Mouse (Mus musculus): ENCODE results near the gene Polr3g. TPM values are rescaled to one million over a fixed set of nuclear protein-coding genes. Genes with fewer than 3 reads are reported as not detected.
"Not testable (repeated sequence)": the region's sequence is repeated elsewhere in the genome, so short reads cannot be mapped to it uniquely, and the experiment has no call there.

Gene Polr3g
- polyA plus RNA-seq, 1 experiment from 2014 or later = 15.2 TPM

DNA sequence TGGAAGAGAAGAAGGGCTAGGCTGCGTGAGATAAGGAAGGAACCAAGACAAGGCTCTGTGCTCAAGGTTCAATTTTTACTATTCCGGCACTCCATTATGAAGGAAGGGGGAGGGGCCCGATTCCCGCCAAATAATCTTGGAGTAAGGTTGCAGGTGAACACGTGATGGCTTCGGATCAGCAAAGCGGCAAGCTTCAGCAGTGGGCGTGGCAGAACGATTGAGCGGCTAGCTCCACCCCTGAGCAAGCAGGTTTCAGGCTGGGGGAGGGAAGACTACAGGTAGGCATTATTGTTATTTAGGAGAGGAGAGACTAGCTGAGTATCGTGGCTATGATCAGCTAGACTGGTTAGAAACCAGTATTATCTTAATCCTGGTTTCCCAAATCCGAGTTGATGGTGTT lies 17.3 kb upstream of the Polr3g start:
- not testable (repeated sequence) for H3K27me3 ChIP-seq; H3K9ac ChIP-seq; H3K4me2 ChIP-seq; H3K27ac ChIP-seq; H3K9me3 ChIP-seq (replicated peaks); H3K4me3 ChIP-seq; H3K4me1 ChIP-seq (replicated peaks); ATAC-seq (replicated peaks; ENCODE audit: insufficient number of reproducible peaks, insufficient read depth, low FRiP score, low read depth); H3K36me3 ChIP-seq
- WGBS = 58% methylated on average over 12 of the region's 12 CpGs

DNA sequence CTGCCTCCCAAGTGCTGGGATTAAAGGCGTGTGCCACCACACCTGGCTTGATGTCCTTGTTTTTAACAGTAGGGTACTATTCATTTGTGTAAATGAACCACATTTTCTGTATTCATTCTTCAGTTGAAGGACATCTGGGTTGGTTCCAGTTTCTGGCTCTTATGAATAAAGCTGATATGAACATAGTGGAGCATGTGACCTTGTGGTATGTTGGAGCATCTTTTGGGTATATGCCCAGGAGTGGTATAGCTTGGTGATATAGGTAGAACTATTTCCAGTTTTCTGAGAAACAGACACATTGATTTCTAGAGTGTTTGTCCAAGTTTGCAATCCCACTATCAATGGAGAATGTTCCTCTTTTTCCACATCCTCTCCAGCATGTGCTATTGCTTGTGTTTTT lies 3.1 kb upstream of the Polr3g start:
- no peak overlapping the region for H3K4me2 ChIP-seq
- no peaks in the 10 kb centered on the region for H3K36me3 ChIP-seq
- H3K9me3 ChIP-seq (replicated peaks) = no peaks in the 10 kb centered on the region
- H3K4me1 ChIP-seq (replicated peaks) = peaks cover 18% of the 10 kb centered on the region
- 88% methylated on average over 1 of the region's 1 CpGs for WGBS
- no peak overlapping the region for H3K4me3 ChIP-seq
- no peak for ATAC-seq (replicated peaks; ENCODE audit: insufficient number of reproducible peaks, insufficient read depth, low FRiP score, low read depth)
- no peak overlapping the region for H3K27ac ChIP-seq
- no peaks in the 10 kb centered on the region for H3K27me3 ChIP-seq
- H3K9ac ChIP-seq = no peak overlapping the region

DNA sequence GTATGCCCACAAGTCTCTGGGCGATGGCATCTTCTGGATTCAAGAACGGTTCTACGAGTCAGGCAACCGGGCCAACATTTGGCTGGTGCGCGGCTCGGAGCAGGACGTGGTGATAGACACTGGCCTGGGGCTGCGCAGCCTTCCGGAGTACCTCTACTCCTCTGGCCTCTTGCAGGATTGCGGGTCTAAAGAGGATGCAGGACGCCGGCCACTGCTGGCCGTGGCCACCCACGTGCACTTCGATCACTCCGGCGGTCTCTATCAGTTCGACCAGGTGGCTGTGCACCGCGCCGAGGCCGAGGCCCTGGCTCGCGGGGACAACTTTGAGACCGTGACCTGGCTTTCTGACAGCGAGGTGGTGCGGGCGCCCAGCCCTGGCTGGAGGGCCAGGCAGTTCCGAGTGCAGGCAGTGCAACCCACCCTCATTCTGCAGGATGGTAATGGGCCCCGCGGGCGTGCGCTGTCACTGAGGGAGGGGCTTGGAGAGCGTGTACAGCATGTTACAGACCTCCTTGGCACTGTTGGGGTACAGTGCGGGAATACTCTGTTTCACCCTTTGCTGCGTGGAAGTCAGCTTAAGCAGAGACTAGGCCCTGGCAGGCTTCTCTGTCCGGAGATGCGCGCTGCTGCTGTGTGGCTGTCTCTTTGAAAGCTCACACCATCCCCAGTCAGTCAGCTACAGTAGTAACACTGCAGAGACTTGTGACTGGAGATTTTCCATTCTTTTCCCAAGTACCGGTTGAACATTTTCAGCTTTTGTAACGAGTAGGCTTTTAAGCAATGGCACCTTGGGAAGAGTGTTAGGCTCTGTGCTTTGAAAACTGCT lies 946 bp upstream of the Polr3g start:
- Histone ChIP-seq H3K9me3 (replicated peaks) (no peaks in the 10 kb centered on the region), H3K36me3 (no peaks in the 10 kb centered on the region), H3K27ac (peak overlapping the region; percentile 93), H3K4me2 (peak overlapping the region; percentile 99), H3K4me3 (peak overlapping the region; percentile 85), H3K9ac (peak overlapping the region; percentile 80), H3K4me1 (replicated peaks) (peaks cover 19% of the 10 kb centered on the region), H3K27me3 (no peaks in the 10 kb centered on the region)
- peak; percentile 4 for ATAC-seq (replicated peaks; ENCODE audit: insufficient number of reproducible peaks, insufficient read depth, low FRiP score, low read depth)
- 1% methylated on average over 42 of the region's 42 CpGs for WGBS

DNA sequence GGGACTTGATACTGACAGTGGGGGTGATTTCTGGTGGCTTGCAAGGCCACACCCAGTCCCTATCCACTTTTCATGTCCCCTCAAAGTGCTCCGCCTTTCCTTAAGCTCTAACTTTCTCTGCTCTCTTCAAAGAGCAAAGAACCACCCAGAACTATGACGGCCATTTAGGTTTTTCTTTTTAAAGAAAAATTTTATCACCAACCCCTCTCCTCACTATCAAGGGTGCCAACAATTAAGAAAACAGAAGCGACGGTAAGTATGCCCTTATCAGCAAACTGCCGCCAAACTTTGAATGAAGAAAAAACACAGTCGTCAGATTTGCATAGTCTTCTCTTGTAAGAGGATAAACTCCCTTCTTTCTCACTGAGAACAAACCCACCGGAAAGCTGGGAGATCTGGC lies 547 bp downstream of the Polr3g start:
- Histone ChIP-seq H3K9me3 (replicated peaks) (no peaks in the 10 kb centered on the region), H3K4me1 (replicated peaks) (peaks cover 19% of the 10 kb centered on the region), H3K36me3 (no peaks in the 10 kb centered on the region), H3K4me3 (peak overlapping the region; percentile 85), H3K27ac (peak overlapping the region; percentile 93), H3K9ac (peak overlapping the region; percentile 80), H3K4me2 (peak overlapping the region; percentile 99), H3K27me3 (no peaks in the 10 kb centered on the region)
- ATAC-seq (replicated peaks; ENCODE audit: insufficient number of reproducible peaks, insufficient read depth, low FRiP score, low read depth) = no peak
- WGBS = under 1% methylated on average over 7 of the region's 7 CpGs

DNA sequence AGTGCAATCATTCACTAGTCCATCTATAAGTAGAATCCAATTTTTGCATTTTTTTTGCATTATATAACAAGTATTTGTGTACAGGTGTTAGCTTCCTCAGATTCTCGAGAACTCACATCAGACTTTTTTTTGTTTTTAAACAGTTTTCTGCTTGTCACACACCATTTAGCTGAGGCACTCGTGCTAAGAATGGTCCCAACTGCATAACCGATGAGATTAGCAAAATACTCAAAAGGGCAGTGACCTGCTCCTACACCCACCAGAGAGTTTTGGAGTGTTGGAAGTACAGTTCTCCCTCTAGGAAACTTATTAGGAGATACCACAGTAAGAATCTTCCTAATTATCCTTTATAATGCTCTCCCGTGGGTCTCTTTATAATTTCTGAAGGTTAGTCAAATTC lies 1.0 kb downstream of the Polr3g start:
- H3K36me3 ChIP-seq = no peaks in the 10 kb centered on the region
- no peaks in the 10 kb centered on the region for H3K27me3 ChIP-seq
- peak overlapping the region; percentile 99 for H3K4me2 ChIP-seq
- H3K9ac ChIP-seq = peak overlapping the region; percentile 80; the same call in 1 of the 2 replicates
- H3K9me3 ChIP-seq (replicated peaks) = no peaks in the 10 kb centered on the region
- peak overlapping the region; percentile 85 for H3K4me3 ChIP-seq
- 33% methylated on average over 4 of the region's 4 CpGs for WGBS
- no peak for ATAC-seq (replicated peaks; ENCODE audit: insufficient number of reproducible peaks, insufficient read depth, low FRiP score, low read depth)
- H3K27ac ChIP-seq = no peak overlapping the region
- H3K4me1 ChIP-seq (replicated peaks) = peaks cover 19% of the 10 kb centered on the region

DNA sequence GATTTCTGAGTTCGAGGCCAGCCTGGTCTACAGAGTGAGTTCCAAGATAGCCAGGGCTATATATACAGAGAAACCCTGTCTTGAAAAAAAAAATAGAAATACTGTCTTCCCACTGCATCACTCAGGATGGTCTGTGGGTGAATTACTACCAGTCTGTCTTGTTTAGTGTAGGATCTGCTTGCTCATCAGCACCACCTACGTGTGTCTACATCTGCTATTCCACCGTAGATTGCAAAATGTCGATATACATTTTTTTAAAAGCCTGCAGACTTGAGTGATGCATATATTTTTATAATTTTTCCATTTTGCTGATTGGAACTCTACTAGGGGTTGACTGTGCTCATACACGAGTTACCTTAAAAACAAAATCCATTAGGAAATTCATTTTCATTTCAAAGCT lies 4.5 kb downstream of the Polr3g start:
- Histone ChIP-seq H3K9ac (no peak overlapping the region), H3K4me3 (no peak overlapping the region), H3K27me3 (no peaks in the 10 kb centered on the region), H3K27ac (no peak overlapping the region), H3K4me1 (replicated peaks) (0 out of 2 replicates have a peak, but pooled peaks cover 6% of the 10 kb centered on the region), H3K36me3 (no peaks in the 10 kb centered on the region), H3K4me2 (no peak overlapping the region), H3K9me3 (replicated peaks) (no peaks in the 10 kb centered on the region)
- ATAC-seq (replicated peaks; ENCODE audit: insufficient number of reproducible peaks, insufficient read depth, low FRiP score, low read depth) = no peak
- 92% methylated on average over 5 of the region's 5 CpGs for WGBS

DNA sequence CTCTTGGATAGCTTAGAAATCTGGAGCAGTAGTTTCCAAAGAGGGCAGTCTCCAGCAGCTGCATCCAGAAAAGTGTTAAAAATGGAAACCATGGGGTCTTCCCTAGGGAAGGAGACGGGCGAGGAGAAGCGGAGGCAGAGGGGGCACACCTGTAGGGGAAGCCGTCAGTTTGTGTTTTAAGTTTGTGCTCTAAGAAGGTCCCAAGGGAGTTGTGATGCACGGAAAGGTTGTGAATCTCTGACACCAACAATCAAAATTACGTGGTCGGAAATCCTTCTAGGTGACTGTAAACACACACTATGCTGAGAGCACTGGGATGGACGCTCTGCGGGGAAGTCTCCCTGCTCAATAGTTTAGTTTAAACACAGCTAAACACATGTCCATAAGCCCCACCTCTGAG lies 7.2 kb downstream of the Polr3g start:
- no peak overlapping the region for H3K27ac ChIP-seq
- no peak overlapping the region for H3K4me2 ChIP-seq
- H3K9me3 ChIP-seq (replicated peaks) = no peaks in the 10 kb centered on the region
- no peaks in the 10 kb centered on the region for H3K4me1 ChIP-seq (replicated peaks)
- no peaks in the 10 kb centered on the region for H3K36me3 ChIP-seq
- no peak for ATAC-seq (replicated peaks; ENCODE audit: insufficient number of reproducible peaks, insufficient read depth, low FRiP score, low read depth)
- H3K27me3 ChIP-seq = no peaks in the 10 kb centered on the region
- no peak overlapping the region for H3K9ac ChIP-seq
- WGBS = 81% methylated on average over 9 of the region's 9 CpGs
- no peak overlapping the region for H3K4me3 ChIP-seq

DNA sequence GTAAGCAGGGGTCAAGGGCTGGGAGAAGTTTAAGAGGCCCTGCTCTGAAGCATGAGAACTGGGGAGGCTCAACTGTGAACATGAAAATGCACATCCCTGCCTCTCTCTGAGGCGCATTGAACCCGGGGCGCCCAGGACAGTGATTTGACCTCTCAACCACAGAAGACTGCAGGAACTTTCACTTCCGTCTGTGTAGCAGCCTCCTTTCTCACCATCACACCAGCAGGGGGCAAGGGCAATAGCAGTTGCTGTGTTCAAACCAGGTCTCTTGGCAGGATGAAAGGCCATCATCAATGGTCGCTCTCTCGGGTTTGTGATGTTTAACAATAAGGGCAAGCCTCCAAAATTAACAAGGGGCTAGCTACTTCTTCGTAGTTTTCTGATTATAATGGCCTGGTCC lies 7.7 kb downstream of the Polr3g start:
- Histone ChIP-seq H3K9me3 (replicated peaks) (no peaks in the 10 kb centered on the region), H3K36me3 (no peaks in the 10 kb centered on the region), H3K27ac (no peak overlapping the region), H3K9ac (no peak overlapping the region), H3K4me1 (replicated peaks) (no peaks in the 10 kb centered on the region), H3K4me3 (no peak overlapping the region), H3K27me3 (no peaks in the 10 kb centered on the region), H3K4me2 (no peak overlapping the region)
- 77% methylated on average over 7 of the region's 7 CpGs for WGBS
- ATAC-seq (replicated peaks; ENCODE audit: insufficient number of reproducible peaks, insufficient read depth, low FRiP score, low read depth) = no peak

DNA sequence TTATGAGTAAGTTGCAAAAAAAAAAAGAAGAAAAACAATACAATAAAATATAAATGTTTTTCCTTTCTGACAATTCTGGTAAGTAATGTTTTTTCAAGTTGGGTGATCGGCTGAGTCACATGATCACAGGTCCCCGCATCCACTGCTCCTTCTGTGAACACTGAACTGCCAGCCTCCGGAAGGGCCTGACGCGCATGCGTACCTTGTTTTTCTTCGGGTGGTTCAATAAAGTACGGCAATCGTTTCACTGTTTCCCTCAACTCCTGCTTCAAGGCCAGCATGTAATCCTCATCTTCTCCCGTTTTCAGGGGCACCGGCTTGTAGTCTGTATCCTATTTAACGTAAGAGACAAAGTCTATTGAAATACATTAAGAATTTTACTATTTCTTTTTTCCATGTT lies 16.4 kb downstream of the Polr3g start:
- no peak overlapping the region for H3K4me2 ChIP-seq
- H3K36me3 ChIP-seq = 0 out of 2 replicates have a peak, but pooled peaks cover 7% of the 10 kb centered on the region
- no peaks in the 10 kb centered on the region for H3K9me3 ChIP-seq (replicated peaks)
- no peak overlapping the region for H3K4me3 ChIP-seq
- no peak for ATAC-seq (replicated peaks; ENCODE audit: insufficient number of reproducible peaks, insufficient read depth, low FRiP score, low read depth)
- 93% methylated on average over 12 of the region's 12 CpGs for WGBS
- H3K27ac ChIP-seq = no peak overlapping the region
- peaks cover 10% of the 10 kb centered on the region for H3K4me1 ChIP-seq (replicated peaks)
- H3K9ac ChIP-seq = no peak overlapping the region
- no peaks in the 10 kb centered on the region for H3K27me3 ChIP-seq

DNA sequence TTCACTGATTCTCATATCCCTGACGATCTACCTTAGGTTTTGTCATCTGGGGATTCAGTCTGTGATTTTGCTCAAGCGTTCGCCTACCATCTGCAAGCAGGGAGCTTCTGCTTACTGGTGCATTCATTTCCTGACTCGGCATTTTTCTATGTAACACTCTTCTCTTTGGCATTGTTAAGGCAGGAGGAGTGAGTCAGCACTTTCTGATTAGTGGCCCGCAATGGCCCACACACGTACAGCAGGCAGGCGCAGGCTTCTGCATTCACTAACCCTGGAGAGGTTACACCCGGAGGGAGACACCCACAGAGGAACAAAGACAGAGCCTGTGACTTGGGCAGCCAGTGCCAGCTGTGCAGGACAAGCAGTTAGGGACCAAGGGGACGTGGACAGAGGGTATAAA lies 19.2 kb downstream of the Polr3g start:
- 0 out of 2 replicates have a peak, but pooled peaks cover 3% of the 10 kb centered on the region for H3K36me3 ChIP-seq
- H3K27ac ChIP-seq = peak overlapping the region; percentile 69
- no peak overlapping the region for H3K9ac ChIP-seq
- peak; percentile 55 for ATAC-seq (replicated peaks; ENCODE audit: insufficient number of reproducible peaks, insufficient read depth, low FRiP score, low read depth)
- H3K27me3 ChIP-seq = no peaks in the 10 kb centered on the region
- no peak overlapping the region for H3K4me2 ChIP-seq
- 39% methylated on average over 9 of the region's 9 CpGs for WGBS
- H3K4me3 ChIP-seq = no peak overlapping the region
- H3K9me3 ChIP-seq (replicated peaks) = no peaks in the 10 kb centered on the region
- peaks cover 10% of the 10 kb centered on the region for H3K4me1 ChIP-seq (replicated peaks)

DNA sequence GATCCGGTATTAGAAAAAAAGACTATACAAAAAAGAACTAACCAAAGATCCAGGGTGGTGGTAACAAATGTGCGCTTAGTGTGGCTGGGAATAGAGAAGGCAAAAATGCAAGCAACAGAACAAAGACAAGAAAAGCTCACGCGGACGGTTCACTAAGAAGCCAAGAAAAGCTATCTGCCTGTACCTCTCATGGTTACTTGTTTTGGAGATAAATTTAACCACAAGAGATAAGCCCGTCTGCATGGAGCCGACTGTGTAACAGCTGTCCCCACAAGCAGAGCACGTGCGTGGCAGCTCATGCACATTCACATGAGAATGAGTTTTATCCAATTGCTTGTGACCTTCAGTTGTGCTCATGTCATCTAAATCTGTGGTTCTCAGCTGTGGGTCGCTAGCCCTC lies 20.3 kb downstream of the Polr3g start:
- Histone ChIP-seq H3K9me3 (replicated peaks) (no peaks in the 10 kb centered on the region), H3K4me1 (replicated peaks) (peaks cover 10% of the 10 kb centered on the region), H3K27me3 (no peaks in the 10 kb centered on the region), H3K4me3 (no peak overlapping the region), H3K9ac (no peak overlapping the region), H3K27ac (peak overlapping the region; percentile 55), H3K4me2 (no peak overlapping the region), H3K36me3 (0 out of 2 replicates have a peak, but pooled peaks cover 3% of the 10 kb centered on the region)
- 28% methylated on average over 10 of the region's 10 CpGs for WGBS
- peak; percentile 69 for ATAC-seq (replicated peaks; ENCODE audit: insufficient number of reproducible peaks, insufficient read depth, low FRiP score, low read depth)

DNA sequence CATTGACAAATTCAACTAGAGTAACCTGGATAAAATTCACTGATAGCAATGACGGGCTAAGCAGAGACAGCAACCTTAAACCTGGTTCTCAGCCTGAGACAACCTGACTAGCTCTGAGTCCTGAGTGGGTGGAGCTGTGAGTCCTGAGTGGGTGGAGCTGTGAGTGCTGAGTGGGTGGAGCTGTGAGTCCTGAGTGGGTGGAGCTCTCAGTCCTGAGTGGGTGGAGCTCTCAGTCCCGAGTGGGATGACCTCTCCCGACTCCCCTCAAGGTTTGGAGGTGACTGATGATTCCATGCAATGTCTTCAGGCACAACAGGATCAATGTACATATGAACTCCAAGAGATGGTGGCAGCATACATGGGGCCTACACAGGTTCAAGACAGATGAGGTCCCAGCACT lies 21.2 kb downstream of the Polr3g start:
- H3K36me3 ChIP-seq = 0 out of 2 replicates have a peak, but pooled peaks cover 3% of the 10 kb centered on the region
- no peak overlapping the region for H3K4me3 ChIP-seq
- peaks cover 10% of the 10 kb centered on the region for H3K4me1 ChIP-seq (replicated peaks)
- no peaks in the 10 kb centered on the region for H3K27me3 ChIP-seq
- H3K27ac ChIP-seq = no peak overlapping the region
- H3K9ac ChIP-seq = no peak overlapping the region
- H3K9me3 ChIP-seq (replicated peaks) = no peaks in the 10 kb centered on the region
- no peak overlapping the region for H3K4me2 ChIP-seq
- ATAC-seq (replicated peaks; ENCODE audit: insufficient number of reproducible peaks, insufficient read depth, low FRiP score, low read depth) = no peak
- WGBS = 82% methylated on average over 3 of the region's 3 CpGs
